Mouse (Mus musculus): ENCODE data around the gene Arhgef10l. TPM values are rescaled to one million over a fixed set of nuclear protein-coding genes. Genes with fewer than 3 reads are reported as not detected.

Arhgef10l gene
- polyA plus RNA-seq, 1 experiment, result 2.2 TPM

GRCm38 (mm10) chr4:140617391-140618385, 48.1 kb downstream of the Arhgef10l start:
- H3K4me3 ChIP-seq (ENCODE audit: insufficient read depth, low read depth, low read length), result no peak overlapping the region
- H3K27ac ChIP-seq (replicated peaks; ENCODE audit: low read depth, low read length), result no peak overlapping the region
- H3K4me1 ChIP-seq (ENCODE audit: control insufficient read depth, insufficient read depth, insufficient read length, low read length), result no peaks in the 10 kb centered on the region

DNA sequence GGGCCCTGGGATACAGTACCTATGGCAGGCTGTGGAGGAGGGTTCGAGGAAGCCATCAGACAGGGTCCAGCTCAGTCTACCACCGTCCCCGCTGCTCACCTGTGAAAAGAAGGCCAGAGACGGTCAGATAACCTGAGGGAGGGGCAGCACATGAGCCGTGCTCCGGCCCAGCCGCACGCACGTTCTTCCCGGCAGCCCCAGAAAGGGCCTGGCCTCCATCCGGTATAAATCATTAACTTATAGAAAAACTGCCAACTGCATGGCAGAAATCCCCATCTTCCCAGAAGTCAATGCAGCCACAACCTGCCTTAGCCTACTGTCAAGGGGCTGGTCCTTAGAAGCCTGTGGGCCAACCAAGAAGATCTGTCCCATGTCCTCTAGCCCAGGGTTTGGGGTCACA, 48.9 kb downstream of the Arhgef10l start:
- Histone ChIP-seq H3K4me1 (ENCODE audit: control insufficient read depth, insufficient read depth, insufficient read length, low read length) (no peaks in the 10 kb centered on the region), H3K27ac (replicated peaks; ENCODE audit: low read depth, low read length) (no peak overlapping the region), H3K4me3 (ENCODE audit: insufficient read depth, low read depth, low read length) (no peak overlapping the region)

DNA sequence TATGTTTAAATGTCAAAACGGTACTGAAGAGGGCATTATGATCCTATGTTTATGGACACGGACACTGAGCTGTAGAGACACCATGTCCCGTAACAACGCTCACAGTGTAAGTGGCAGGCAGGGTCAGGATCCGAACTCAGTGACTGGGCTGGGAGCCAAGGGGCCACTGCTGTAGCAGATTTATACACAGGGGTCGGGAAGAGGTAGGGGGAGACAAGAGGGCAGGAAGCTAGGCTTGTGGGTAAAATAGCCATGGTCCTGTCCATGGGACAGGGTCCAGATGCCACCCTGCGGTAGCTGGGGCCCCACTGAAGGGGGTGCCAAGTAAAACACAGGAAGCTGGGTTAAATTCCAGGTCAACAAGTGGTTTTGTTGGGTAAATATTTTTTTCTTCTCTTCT, 49.6 kb downstream of the Arhgef10l start:
- Histone ChIP-seq H3K4me3 (ENCODE audit: insufficient read depth, low read depth, low read length) (no peak overlapping the region), H3K27ac (replicated peaks; ENCODE audit: low read depth, low read length) (no peak overlapping the region), H3K4me1 (ENCODE audit: control insufficient read depth, insufficient read depth, insufficient read length, low read length) (no peaks in the 10 kb centered on the region)

DNA sequence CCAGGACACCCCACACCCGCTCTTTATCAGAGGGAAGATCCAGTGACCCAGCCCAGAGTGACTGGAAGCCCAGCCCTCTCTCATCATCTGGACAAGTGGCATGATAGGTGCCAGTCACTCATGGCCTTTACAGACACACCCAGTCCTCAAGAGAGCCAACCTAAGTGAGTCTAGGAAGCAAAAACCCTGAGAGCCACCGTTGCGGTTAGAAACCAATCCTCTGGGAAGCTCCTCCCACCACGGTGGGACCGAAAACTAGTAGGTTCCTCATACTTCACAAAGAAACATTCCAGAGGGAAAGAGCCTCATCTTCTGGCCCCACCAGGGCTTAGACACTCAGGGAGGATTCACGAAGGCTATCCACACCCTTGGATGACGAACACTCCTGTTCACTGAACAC, 50.0 kb downstream of the Arhgef10l start:
- H3K27ac ChIP-seq (replicated peaks; ENCODE audit: low read depth, low read length), result no peak overlapping the region
- no peak overlapping the region for H3K4me3 ChIP-seq (ENCODE audit: insufficient read depth, low read depth, low read length)
- H3K4me1 ChIP-seq (ENCODE audit: control insufficient read depth, insufficient read depth, insufficient read length, low read length), result no peaks in the 10 kb centered on the region

GRCm38 (mm10) chr4:140614553-140614952, 51.3 kb downstream of the Arhgef10l start:
- Histone ChIP-seq H3K4me1 (ENCODE audit: control insufficient read depth, insufficient read depth, insufficient read length, low read length) (no peaks in the 10 kb centered on the region), H3K27ac (replicated peaks; ENCODE audit: low read depth, low read length) (no peak overlapping the region), H3K4me3 (ENCODE audit: insufficient read depth, low read depth, low read length) (no peak overlapping the region)

GRCm38 (mm10) chr4:140614145-140614544, 51.7 kb downstream of the Arhgef10l start:
- no peak overlapping the region for H3K27ac ChIP-seq (replicated peaks; ENCODE audit: low read depth, low read length)
- no peak overlapping the region for H3K4me3 ChIP-seq (ENCODE audit: insufficient read depth, low read depth, low read length)
- no peaks in the 10 kb centered on the region; the same call in 1 of the 2 replicates for H3K4me1 ChIP-seq (ENCODE audit: control insufficient read depth, insufficient read depth, insufficient read length, low read length)

DNA sequence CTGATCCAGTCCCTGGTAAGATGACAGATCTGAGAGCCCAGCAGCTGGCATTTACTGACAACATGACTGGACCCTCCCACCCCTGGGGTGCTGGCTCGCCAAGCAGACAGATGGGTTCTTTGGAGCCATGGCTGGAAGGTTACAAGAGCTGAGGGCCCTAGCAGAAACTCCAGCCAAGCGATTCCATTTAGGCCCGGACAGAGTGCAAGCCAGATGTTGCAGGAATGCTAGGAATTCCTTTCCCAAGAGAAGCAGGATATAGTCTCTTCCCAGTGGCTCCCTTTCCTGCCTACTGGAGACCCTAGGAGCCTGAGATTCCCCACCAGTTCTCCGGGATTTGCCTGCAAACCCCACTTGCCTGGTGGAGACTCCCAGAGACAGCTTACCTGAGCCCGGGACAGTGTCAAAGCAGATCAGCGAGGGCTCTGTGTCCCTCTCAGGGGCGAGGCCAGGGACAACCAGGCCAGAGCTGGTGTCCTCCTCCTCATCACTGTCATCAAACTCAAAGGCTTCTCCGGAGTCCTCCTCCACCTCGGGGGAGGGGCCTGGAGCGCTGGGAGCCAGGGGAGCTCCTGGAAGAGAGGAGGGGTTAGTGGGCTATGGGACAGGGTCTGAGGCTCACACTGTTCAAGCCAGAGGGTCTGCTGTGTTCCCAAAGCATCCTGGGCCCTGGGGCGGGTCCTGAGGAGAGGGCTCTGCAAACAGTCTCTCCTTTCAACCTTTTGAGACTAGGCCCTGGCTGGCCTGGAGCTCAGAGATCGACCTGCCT, 54.8 kb downstream of the Arhgef10l start:
- H3K27ac ChIP-seq (replicated peaks; ENCODE audit: low read depth, low read length), result no peak overlapping the region
- no peaks in the 10 kb centered on the region; the same call in 1 of the 2 replicates for H3K4me1 ChIP-seq (ENCODE audit: control insufficient read depth, insufficient read depth, insufficient read length, low read length)
- no peak overlapping the region for H3K4me3 ChIP-seq (ENCODE audit: insufficient read depth, low read depth, low read length)

- no peak overlapping the region for H3K27ac ChIP-seq (replicated peaks; ENCODE audit: low read depth, low read length)
- no peak overlapping the region for H3K4me3 ChIP-seq (ENCODE audit: insufficient read depth, low read depth, low read length)
Observed at GRCm38 (mm10) chr4:140608228-140608720, 57.5 kb downstream of the Arhgef10l start.

GRCm38 (mm10) chr4:140606779-140607178, 59.0 kb downstream of the Arhgef10l start:
- H3K27ac ChIP-seq (replicated peaks; ENCODE audit: low read depth, low read length), result no peak overlapping the region
- H3K4me1 ChIP-seq (ENCODE audit: control insufficient read depth, insufficient read depth, insufficient read length, low read length), result no peaks in the 10 kb centered on the region; the same call in 1 of the 2 replicates
- no peak overlapping the region for H3K4me3 ChIP-seq (ENCODE audit: insufficient read depth, low read depth, low read length)

More at GRCm38 (mm10) chr4:140608228-140608720, 57.5 kb downstream of the Arhgef10l start:
- H3K4me1 ChIP-seq (ENCODE audit: control insufficient read depth, insufficient read depth, insufficient read length, low read length), result no peaks in the 10 kb centered on the region; the same call in 1 of the 2 replicates

- no peak overlapping the region for H3K4me3 ChIP-seq (ENCODE audit: insufficient read depth, low read depth, low read length)
- H3K4me1 ChIP-seq (ENCODE audit: control insufficient read depth, insufficient read depth, insufficient read length, low read length), result no peaks in the 10 kb centered on the region; the same call in 1 of the 2 replicates
- H3K27ac ChIP-seq (replicated peaks; ENCODE audit: low read depth, low read length), result no peak overlapping the region
Observed at GRCm38 (mm10) chr4:140606197-140606596, 59.6 kb downstream of the Arhgef10l start.

DNA sequence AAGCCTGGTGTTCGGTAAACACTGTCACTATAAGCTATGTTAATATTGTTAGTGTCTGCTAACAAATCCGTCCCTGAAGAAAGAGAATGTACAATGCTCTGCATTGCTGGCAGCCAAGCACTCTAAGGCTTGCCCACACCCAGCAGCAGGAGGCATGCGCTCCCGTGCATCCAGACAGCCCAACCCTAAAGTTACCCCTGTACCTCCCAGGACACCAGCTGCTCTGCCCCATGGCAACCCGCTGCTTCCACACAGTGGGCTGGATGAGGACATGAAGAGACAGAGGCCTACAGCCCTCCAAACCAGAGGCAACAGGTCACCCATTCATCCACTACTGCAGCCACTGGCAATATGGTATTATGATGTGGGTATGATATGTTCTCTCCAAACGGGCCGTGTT, 60.0 kb downstream of the Arhgef10l start:
- Histone ChIP-seq H3K4me1 (ENCODE audit: control insufficient read depth, insufficient read depth, insufficient read length, low read length) (no peaks in the 10 kb centered on the region; the same call in 1 of the 2 replicates), H3K4me3 (ENCODE audit: insufficient read depth, low read depth, low read length) (no peak overlapping the region), H3K27ac (replicated peaks; ENCODE audit: low read depth, low read length) (no peak overlapping the region)

DNA sequence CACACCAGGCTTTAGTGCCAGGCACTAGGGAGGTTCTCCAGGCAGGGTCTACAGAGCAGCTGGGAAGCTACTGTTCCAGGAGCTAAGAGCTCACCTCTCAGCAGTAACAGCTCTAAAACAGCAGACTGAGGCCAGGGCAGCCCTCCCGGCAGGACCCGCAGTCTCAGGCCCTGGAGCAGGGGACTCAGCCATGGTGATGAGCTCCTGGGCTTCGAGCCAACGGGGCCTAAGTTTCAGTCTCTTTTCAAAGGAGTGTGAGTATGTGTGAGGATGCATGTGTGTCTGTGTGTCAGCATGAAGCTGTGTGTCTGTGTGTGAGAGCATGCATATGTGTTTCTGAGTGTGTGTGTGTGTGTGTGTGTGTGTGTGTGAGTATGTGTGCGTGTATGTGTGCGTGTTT, 60.6 kb downstream of the Arhgef10l start:
- H3K27ac ChIP-seq (replicated peaks; ENCODE audit: low read depth, low read length), result no peak overlapping the region
- no peak overlapping the region for H3K4me3 ChIP-seq (ENCODE audit: insufficient read depth, low read depth, low read length)
- no peaks in the 10 kb centered on the region; the same call in 1 of the 2 replicates for H3K4me1 ChIP-seq (ENCODE audit: control insufficient read depth, insufficient read depth, insufficient read length, low read length)

GRCm38 (mm10) chr4:140604541-140604940, 61.3 kb downstream of the Arhgef10l start:
- Histone ChIP-seq H3K4me3 (ENCODE audit: insufficient read depth, low read depth, low read length) (no peak overlapping the region), H3K27ac (replicated peaks; ENCODE audit: low read depth, low read length) (no peak overlapping the region), H3K4me1 (ENCODE audit: control insufficient read depth, insufficient read depth, insufficient read length, low read length) (no peaks in the 10 kb centered on the region; the same call in 1 of the 2 replicates)

GRCm38 (mm10) chr4:140602022-140602421, 63.8 kb downstream of the Arhgef10l start:
- Histone ChIP-seq H3K27ac (replicated peaks; ENCODE audit: low read depth, low read length) (no peak overlapping the region), H3K4me1 (ENCODE audit: control insufficient read depth, insufficient read depth, insufficient read length, low read length) (no peaks in the 10 kb centered on the region), H3K4me3 (ENCODE audit: insufficient read depth, low read depth, low read length) (no peak overlapping the region)

DNA sequence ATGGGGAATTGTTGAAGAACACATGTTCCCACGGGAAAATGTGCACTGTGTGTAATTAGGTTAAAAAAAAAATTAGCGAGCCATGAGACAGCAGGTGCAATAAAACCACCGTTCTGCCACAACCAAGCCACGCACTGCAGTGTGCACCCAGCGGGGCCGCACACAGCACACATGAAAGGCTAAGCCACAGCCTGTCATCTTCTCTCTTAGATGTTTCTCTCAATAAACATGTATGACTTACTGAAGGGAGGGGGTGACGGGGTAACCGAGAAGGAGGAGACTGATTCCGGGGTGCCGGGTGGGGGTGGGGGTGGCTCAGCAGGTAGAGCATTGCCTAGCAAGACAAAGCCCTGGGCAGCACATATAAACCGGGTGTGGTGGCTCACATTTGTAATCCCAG, 64.7 kb downstream of the Arhgef10l start:
- H3K4me3 ChIP-seq (ENCODE audit: insufficient read depth, low read depth, low read length), result no peak overlapping the region
- H3K4me1 ChIP-seq (ENCODE audit: control insufficient read depth, insufficient read depth, insufficient read length, low read length), result no peaks in the 10 kb centered on the region
- H3K27ac ChIP-seq (replicated peaks; ENCODE audit: low read depth, low read length), result no peak overlapping the region

Measured in brown adipose tissue, adult 24 weeks (tissue).